Mouse (Mus musculus) lung, adult 2 months (tissue): ENCODE measurements at regions not wholly inside any gene's neighbourhood (a gene's known extent, or its start where the extent isn't known, plus 50 kb on each side); places are given as distances from the start of the nearest gene placed in this dataset.
"Not testable (repeated sequence)": the region's sequence is repeated elsewhere in the genome, so short reads cannot be mapped to it uniquely, and the experiment has no call there.

Experiments used
- DNase-seq: peaks from one replicate; pipeline ENCODE4 v3.0.0; 2022
- H3K4me1 ChIP-seq: fragments of 200-500 bp; 2 replicates; pipeline ENCODE4 v1.6.1; 2011; ENCODE audit warnings: low read length; ENCODE audit not compliant: control insufficient read depth, insufficient read depth
- H3K4me3 ChIP-seq: fragments of 200-500 bp; replicated peaks from 2 replicates; pipeline ENCODE3; 2011; ENCODE audit warnings: low read depth, mild to moderate bottlenecking, control low read depth, low read length; ENCODE audit errors: extremely low read depth
- CTCF ChIP-seq: fragments of 200-500 bp; IDR thresholded peaks from 2 replicates; pipeline ENCODE4 v1.5.1; 2011; ENCODE audit warnings: mild to moderate bottlenecking, low read length, control low read depth; ENCODE audit not compliant: insufficient read depth
- POLR2A ChIP-seq: fragments of 200-500 bp; IDR thresholded peaks from 2 replicates; pipeline ENCODE4 v1.6.1; 2011; ENCODE audit warnings: low read depth, mild to moderate bottlenecking, control low read depth, low read length, borderline replicate concordance; ENCODE audit errors: extremely low read depth
- WGBS: fragments of 180-500 bp; shearing (Covaris S2); methylation state at CpG from one replicate; pipeline ENCODE4 v1.1.7; 2018; 5-methylcytosine and 5-hydroxymethylcytosine counted together

DNA sequence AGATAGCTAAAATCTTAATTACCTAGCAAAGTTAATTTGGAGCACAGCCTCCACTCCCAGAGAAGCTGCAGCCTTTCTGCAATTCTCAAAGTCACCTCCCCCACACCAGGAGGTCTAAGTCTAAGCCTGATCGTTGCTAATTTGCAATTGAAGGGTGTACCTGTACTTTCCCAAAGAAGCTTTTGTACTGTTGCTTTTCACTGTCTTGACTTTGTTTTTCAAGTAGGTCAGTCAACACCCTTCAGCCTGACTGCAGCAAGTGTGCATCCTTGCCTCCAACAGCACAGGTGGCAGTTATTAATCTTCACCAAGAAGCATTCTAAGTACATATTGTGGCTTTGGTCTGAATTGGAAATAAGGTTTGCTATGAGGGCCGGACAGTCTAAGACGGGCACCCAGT, 91.7 kb upstream of the Slc22a30 start:
- H3K4me1 ChIP-seq, H3K4me3 ChIP-seq, DNase-seq: not testable (repeated sequence)
- 81% methylated on average over 3 of the region's 3 CpGs for WGBS

DNA sequence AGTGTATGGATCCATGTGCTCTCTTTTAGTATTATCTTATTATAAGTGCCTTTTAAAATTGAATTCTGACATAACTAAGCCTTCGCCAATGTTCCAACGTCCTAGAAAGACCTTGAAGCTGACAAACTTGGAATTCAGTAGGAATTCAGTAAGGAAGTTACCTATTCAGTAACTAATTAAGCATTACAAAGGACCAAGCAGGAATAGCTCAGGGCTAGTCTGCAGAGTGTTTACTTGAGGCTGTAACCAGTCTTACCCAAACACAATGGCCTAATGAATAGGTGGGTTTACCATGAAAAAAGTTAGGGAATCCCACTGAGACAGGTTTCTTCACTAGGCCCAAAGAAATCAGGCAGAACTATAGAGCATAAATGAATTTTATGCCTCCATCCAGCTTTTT, 92.6 kb upstream of the Slc22a30 start:
- not testable (repeated sequence) for H3K4me1 ChIP-seq, H3K4me3 ChIP-seq, DNase-seq
- 92% methylated on average over 2 of the region's 2 CpGs for WGBS

DNA sequence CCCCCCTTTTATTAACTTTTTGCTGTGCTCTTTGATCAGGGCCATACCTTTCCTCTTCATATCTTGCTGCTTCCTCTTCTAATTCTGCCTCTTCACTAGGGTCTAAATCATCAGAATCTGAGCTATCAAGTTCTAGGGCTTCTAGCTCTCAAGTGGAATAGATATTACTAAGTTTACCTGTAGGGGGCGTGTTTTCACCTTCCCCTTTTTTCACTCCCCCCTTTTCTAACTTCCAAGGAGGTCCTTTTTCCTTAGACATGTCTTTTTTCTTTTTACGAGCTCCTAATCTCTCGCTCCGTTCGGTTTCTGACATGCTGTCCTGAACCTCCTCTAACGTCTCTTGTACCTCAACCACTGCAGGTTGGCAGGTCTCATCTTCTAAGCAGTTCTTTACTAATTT, 73.3 kb upstream of the Slc22a8 start:
- WGBS, result 59% methylated on average over 6 of the region's 6 CpGs
- not testable (repeated sequence) for H3K4me3 ChIP-seq, DNase-seq

DNA sequence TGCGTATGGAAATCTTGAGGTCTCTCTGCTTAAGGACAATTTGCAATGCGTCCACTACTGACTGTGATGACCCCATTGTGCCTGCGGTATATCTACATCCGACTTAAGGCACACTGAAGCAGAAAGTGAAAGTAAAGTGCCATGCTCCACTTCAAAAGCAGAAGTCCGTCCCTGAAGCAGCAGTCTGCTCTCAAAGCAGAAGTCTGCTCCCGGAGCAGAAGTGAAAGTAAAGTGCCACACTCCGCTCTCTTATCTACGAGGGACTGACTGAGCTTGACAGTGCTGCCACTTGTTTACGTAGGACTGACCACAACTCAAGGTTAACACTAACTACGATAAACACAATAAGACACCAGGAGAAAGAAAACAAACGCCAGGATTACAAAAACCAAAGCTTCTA, 72.8 kb upstream of the Slc22a8 start:
- 22% methylated on average over 11 of the region's 11 CpGs for WGBS
- DNase-seq, result peak; percentile 30
- TF ChIP-seq CTCF (no peak), POLR2A (0 out of 2 replicates have a peak, but pooled peaks have one; percentile 16)
- H3K4me3 ChIP-seq, result peak overlapping the region; percentile 52
- no peaks in the 10 kb centered on the region for H3K4me1 ChIP-seq

More for the DNA sequence above, 73.3 kb upstream of the Slc22a8 start:
- not testable (repeated sequence) for H3K4me1 ChIP-seq

DNA sequence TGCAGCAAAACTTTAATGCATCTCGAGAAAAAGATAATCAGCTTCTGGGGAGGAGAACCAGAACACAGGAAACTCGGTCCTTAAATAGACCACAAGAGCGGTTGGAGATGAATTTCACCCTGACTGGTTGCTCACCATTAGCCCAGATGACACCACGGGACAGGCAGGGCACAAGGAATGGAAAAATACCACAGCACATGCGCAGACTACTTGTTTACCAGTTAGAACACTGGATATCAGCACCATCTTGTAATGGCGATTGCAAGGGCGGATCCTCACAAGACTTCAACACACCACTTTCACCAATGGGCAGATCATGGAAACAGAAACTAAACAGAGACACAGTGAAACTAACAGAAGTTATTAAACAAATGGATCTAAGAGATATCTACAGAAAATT, 72.1 kb upstream of the Slc22a8 start:
- H3K4me3 ChIP-seq, result not testable (repeated sequence)
- 49% methylated on average over 7 of the region's 7 CpGs for WGBS
- DNase-seq, result peak; percentile 7

DNA sequence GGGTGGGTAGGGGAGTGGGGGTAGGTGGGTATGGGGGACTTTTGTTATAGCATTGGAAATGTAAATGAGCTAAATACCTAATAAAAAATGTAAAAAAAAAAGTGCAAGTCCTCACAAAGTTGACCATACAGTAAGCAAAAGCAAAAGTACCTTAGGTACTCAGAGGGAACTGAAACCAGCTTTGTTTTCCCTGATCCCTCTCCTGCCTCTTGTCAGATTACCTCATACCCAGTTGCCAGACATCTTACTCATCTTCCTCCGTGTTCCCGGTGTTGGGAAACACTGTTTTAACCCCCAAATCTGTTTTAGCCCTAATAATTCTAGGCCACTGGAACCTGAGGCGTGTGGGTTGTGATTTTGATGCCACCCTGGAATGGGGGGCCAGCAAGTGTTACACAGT, 56.5 kb upstream of the Slc22a8 start:
- 66% methylated on average over 3 of the region's 3 CpGs for WGBS
- TF ChIP-seq CTCF (no peak), POLR2A (no peak)
- Histone ChIP-seq H3K4me1 (no peaks in the 10 kb centered on the region), H3K4me3 (no peak overlapping the region)
- no peak for DNase-seq

More for the DNA sequence above, 72.1 kb upstream of the Slc22a8 start:
- not testable (repeated sequence) for H3K4me1 ChIP-seq

DNA sequence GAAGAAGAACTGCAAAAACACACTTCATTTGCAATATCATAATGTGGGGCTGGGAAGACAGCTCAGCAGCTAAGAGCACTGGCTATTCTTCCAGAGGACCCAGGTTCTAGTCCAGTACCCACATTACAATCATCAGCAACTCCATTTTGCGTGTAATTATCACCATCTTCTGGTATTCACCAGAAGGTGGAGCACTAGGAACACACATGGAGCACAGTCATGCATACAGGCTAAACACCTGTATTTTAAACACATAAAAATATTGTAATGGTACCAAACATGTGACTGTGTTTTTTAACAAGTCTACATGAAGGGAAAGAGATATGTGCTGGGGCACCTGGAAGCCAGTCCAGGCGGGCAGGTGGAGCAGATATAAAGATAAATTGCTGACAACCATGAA, 55.0 kb upstream of the Slc22a8 start:
- WGBS, result 66% methylated on average over 2 of the region's 2 CpGs
- DNase-seq, result no peak
- no peak for TF ChIP-seq POLR2A
- no peak for TF ChIP-seq CTCF

More for the DNA sequence above, 55.0 kb upstream of the Slc22a8 start:
- Histone ChIP-seq H3K4me3 (no peak overlapping the region), H3K4me1 (no peaks in the 10 kb centered on the region)
